Mouse (Mus musculus) right cerebral cortex, postnatal 25 days (tissue): ENCODE results near the gene Vps50.
"Not testable (repeated sequence)": the region's sequence is repeated elsewhere in the genome, so short reads cannot be mapped to it uniquely, and the experiment has no call there.

Experiments used
- DNase-seq: peaks from one replicate; pipeline ENCODE4 v3.0.0; 2022

The Vps50 gene

GRCm38 (mm10) chr6:3539470-3539869 is 41.3 kb downstream of the Vps50 start:
- DNase-seq: no peak

GRCm38 (mm10) chr6:3543862-3544261 is 45.7 kb downstream of the Vps50 start:
- no peak for DNase-seq

GRCm38 (mm10) chr6:3544970-3545369 is 46.8 kb downstream of the Vps50 start:
- no peak for DNase-seq

GRCm38 (mm10) chr6:3548959-3549358 is 50.8 kb downstream of the Vps50 start:
- no peak for DNase-seq

- no peak for DNase-seq
Measured at GRCm38 (mm10) chr6:3549992-3550391, 51.8 kb downstream of the Vps50 start.

GRCm38 (mm10) chr6:3552681-3553080 is 54.5 kb downstream of the Vps50 start:
- DNase-seq: not testable (repeated sequence)

GRCm38 (mm10) chr6:3557177-3557576 is 59.0 kb downstream of the Vps50 start:
- no peak for DNase-seq

GRCm38 (mm10) chr6:3560009-3560408 is 61.8 kb downstream of the Vps50 start:
- no peak for DNase-seq

- no peak for DNase-seq
Measured at GRCm38 (mm10) chr6:3562301-3562700, 64.1 kb downstream of the Vps50 start.

- DNase-seq: not testable (repeated sequence)
Measured at GRCm38 (mm10) chr6:3564118-3564517, 65.9 kb downstream of the Vps50 start.

GRCm38 (mm10) chr6:3565005-3565404 is 66.8 kb downstream of the Vps50 start:
- no peak for DNase-seq

GRCm38 (mm10) chr6:3565667-3566066 is 67.5 kb downstream of the Vps50 start:
- DNase-seq: no peak

GRCm38 (mm10) chr6:3567071-3567610 is 69.0 kb downstream of the Vps50 start:
- no peak for DNase-seq

GRCm38 (mm10) chr6:3572221-3572815 is 74.1 kb downstream of the Vps50 start:
- no peak for DNase-seq

GRCm38 (mm10) chr6:3573787-3574186 is 75.6 kb downstream of the Vps50 start:
- no peak for DNase-seq

- DNase-seq: no peak
Measured at GRCm38 (mm10) chr6:3585402-3585801, 87.2 kb downstream of the Vps50 start.

GRCm38 (mm10) chr6:3590289-3590904 is 92.2 kb downstream of the Vps50 start:
- no peak for DNase-seq

GRCm38 (mm10) chr6:3594246-3594645 is 96.1 kb downstream of the Vps50 start:
- DNase-seq: no peak

GRCm38 (mm10) chr6:3612827-3613226 is 114.6 kb downstream of the Vps50 start:
- no peak for DNase-seq

GRCm38 (mm10) chr6:3620428-3621387 is 122.5 kb downstream of the Vps50 start:
- DNase-seq: peak; percentile 31
